Mouse (Mus musculus): ENCODE data around the gene Ctbs.

GRCm38 (mm10) chr3:146414555-146414954, 35.0 kb upstream of the Ctbs start:
- TF ChIP-seq POLR2A (IDR thresholded peaks at IDR 0.05; ENCODE audit: borderline replicate concordance, extremely low read depth, insufficient read depth, insufficient read length, poor library complexity, severe bottlenecking) (no peak), CTCF (IDR thresholded peaks at IDR 0.05; ENCODE audit: borderline replicate concordance, extremely low read depth, insufficient read depth, insufficient read length) (no peak)
